Mouse (Mus musculus) kidney, adult 2 months (tissue): ENCODE data around the gene Gck. TPM values are rescaled to one million over a fixed set of nuclear protein-coding genes. Genes with fewer than 3 reads are reported as not detected.

Experiments
- DNase-seq: peaks from one replicate; pipeline ENCODE4 v3.0.0; 2021
- H3K27ac ChIP-seq: fragments of 200-500 bp; 2 replicates; pipeline ENCODE4 v1.5.1; 2012; ENCODE audit warnings: low read depth, low read length, control low read depth, inconsistent platforms; ENCODE audit not compliant: insufficient read depth
- H3K27me3 ChIP-seq: fragments of 200-500 bp; replicated peaks from 2 replicates; pipeline ENCODE4 v1.6.1; 2012; ENCODE audit warnings: mild to moderate bottlenecking, moderate library complexity, low read length, inconsistent platforms; ENCODE audit not compliant: control insufficient read depth, insufficient read depth
- H3K36me3 ChIP-seq: fragments of 200-500 bp; 2 replicates; pipeline ENCODE4 v1.6.1; 2012; ENCODE audit warnings: mild to moderate bottlenecking, moderate library complexity, low read length, inconsistent platforms; ENCODE audit not compliant: control insufficient read depth, insufficient read depth
- H3K4me1 ChIP-seq: fragments of 200-500 bp; 2 replicates; pipeline ENCODE4 v1.6.1; 2011; ENCODE audit warnings: low read length; ENCODE audit not compliant: control insufficient read depth, insufficient read depth
- H3K4me3 ChIP-seq: fragments of 200-500 bp; 2 replicates; pipeline ENCODE4 v1.5.1; 2011; ENCODE audit warnings: mild to moderate bottlenecking, low read depth, low read length, control low read depth; ENCODE audit not compliant: insufficient read depth
- CTCF ChIP-seq: fragments of 200-500 bp; conservative IDR thresholded peaks from 2 replicates; pipeline ENCODE4 v1.5.1; 2011; ENCODE audit warnings: low read depth, mild to moderate bottlenecking, control low read depth, low read length, moderate library complexity, mixed read lengths; ENCODE audit not compliant: insufficient read depth, insufficient read length
- POLR2A ChIP-seq: fragments of 200-500 bp; IDR thresholded peaks from one replicate; pipeline ENCODE4 v1.6.1; 2011; ENCODE audit warnings: low read depth, low read length, control low read depth
- WGBS: fragments of 180-500 bp; shearing (Covaris S2); methylation state at CpG from one replicate; pipeline ENCODE4 v1.1.7; 2018; 5-methylcytosine and 5-hydroxymethylcytosine counted together
- polyA plus RNA-seq: library from polyadenylated mRNA; depleted of rRNA; stranded (reverse); fragments of >200 nt; gene quantifications from 2 replicates; pipeline ENCODE4 v1.2.3, GENCODE M21; 2012

Gene Gck
- polyA plus RNA-seq, 1 experiment = 0.16 TPM

DNA sequence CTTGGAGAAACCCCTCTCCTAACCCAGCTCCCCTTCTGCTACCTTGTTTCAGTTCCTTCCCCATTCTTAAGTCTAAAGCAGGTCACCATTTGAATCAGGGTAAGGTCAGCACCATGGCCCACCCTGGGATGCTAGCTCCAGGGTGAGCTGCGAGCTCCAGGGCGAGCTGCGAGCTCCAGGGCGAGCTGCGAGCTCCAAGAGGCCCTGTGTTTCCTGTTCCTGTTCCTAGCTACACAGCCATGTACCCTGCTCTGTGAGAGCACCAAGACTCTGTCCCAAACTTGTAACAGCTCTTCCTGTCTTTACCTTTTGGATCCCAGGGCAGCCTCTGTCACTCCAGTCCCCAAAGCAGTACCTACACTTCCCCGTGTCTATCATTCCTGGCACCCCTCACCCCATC, 24.2 kb upstream of the Gck start:
- H3K36me3 ChIP-seq = no peaks in the 10 kb centered on the region
- H3K27me3 ChIP-seq = no peaks in the 10 kb centered on the region
- no peak overlapping the region for H3K4me3 ChIP-seq
- H3K27ac ChIP-seq = no peak overlapping the region
- no peaks in the 10 kb centered on the region for H3K4me1 ChIP-seq
- DNase-seq = no peak
- TF ChIP-seq CTCF (no peak), POLR2A (no peak)
- 69% methylated on average over 6 of the region's 6 CpGs for WGBS

DNA sequence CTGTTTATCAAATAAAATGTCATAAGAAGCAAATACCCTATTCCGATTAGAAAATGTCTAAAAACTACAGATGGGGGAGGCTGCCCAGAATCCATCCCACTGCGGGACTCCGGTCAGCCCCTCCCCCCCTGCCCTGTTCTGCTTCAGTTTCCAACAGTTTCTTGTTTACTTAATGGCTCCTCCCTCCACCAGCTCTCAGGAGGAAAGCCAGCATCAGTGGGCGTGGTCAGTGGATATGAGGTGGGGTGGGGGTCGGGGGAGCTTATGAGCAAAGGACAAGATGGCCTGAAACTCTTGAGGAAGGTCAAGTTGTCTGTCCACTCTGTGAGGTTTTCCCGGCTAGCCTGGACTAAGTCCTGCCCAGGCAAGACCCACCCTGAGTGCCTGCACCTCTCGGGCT, 23.3 kb upstream of the Gck start:
- Histone ChIP-seq H3K4me1 (no peaks in the 10 kb centered on the region), H3K27ac (no peak overlapping the region), H3K36me3 (no peaks in the 10 kb centered on the region), H3K27me3 (no peaks in the 10 kb centered on the region), H3K4me3 (no peak overlapping the region)
- no peak for TF ChIP-seq CTCF
- TF ChIP-seq POLR2A = no peak
- WGBS = 35% methylated on average over 7 of the region's 7 CpGs
- DNase-seq = no peak

DNA sequence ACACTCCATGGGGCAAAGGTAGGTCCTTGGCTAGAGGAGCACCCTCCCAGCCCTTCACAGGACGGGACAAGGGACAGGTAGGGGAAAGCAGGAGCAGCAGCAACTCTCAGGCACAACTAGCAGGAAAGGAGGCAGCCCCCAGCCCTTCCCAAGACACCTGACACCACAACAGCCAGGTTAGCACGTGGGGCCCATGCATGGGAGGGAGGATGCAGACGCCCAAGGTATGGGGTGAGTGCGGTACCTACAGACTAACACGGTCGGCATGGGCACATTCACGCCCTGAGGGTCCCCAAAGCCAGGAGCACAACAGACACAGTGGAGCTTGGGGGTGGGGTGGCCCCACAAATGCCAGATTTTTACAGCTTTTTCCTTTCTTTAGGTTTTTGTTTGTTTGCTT, 21.3 kb upstream of the Gck start:
- TF ChIP-seq POLR2A (no peak), CTCF (no peak)
- Histone ChIP-seq H3K4me1 (no peaks in the 10 kb centered on the region), H3K27ac (no peak overlapping the region), H3K36me3 (no peaks in the 10 kb centered on the region), H3K27me3 (no peaks in the 10 kb centered on the region), H3K4me3 (no peak overlapping the region)
- WGBS = 64% methylated on average over 7 of the region's 7 CpGs
- no peak for DNase-seq

GRCm38 (mm10) chr11:5968223-5968622, 18.3 kb upstream of the Gck start:
- H3K4me3 ChIP-seq = no peak overlapping the region
- H3K36me3 ChIP-seq = no peaks in the 10 kb centered on the region
- H3K27ac ChIP-seq = no peak overlapping the region
- no peaks in the 10 kb centered on the region for H3K4me1 ChIP-seq
- H3K27me3 ChIP-seq = no peaks in the 10 kb centered on the region
- WGBS = 66% methylated on average over 6 of the region's 6 CpGs
- no peak for DNase-seq
- TF ChIP-seq CTCF (no peak), POLR2A (no peak)

DNA sequence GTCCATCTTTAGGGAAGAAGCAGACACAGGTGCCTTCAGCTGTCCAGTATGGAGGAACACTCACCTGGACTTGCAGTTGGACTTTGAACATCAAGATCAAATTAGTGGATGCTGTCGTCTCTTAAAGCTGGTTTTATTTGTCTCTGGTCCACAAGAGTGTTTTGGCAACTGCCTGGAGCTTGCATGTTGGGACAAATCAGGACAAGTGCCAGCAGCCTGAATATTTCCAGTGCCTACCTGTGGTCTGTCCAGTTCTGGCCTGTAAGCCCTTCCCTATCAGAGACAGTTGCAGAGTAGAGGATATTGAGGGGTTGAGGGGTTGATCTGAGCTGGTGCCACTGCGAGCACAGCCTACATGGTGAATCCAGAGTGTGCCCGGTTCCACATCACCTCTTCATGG, 16.9 kb upstream of the Gck start:
- H3K4me3 ChIP-seq = no peak overlapping the region
- H3K27ac ChIP-seq = no peak overlapping the region
- TF ChIP-seq CTCF = no peak
- no peak for TF ChIP-seq POLR2A
- H3K27me3 ChIP-seq = no peaks in the 10 kb centered on the region
- H3K36me3 ChIP-seq = 0 out of 2 replicates have a peak, but pooled peaks cover 1% of the 10 kb centered on the region
- H3K4me1 ChIP-seq = no peaks in the 10 kb centered on the region
- no peak for DNase-seq
- WGBS = 69% methylated on average over 3 of the region's 3 CpGs

- Histone ChIP-seq H3K36me3 (0 out of 2 replicates have a peak, but pooled peaks cover 1% of the 10 kb centered on the region), H3K4me1 (no peaks in the 10 kb centered on the region), H3K27me3 (no peaks in the 10 kb centered on the region), H3K27ac (no peak overlapping the region), H3K4me3 (no peak overlapping the region)
- TF ChIP-seq POLR2A = no peak
- TF ChIP-seq CTCF = no peak
- no peak for DNase-seq
- 89% methylated on average over 11 of the region's 11 CpGs for WGBS
These were observed 16.0 kb upstream of the Gck start for GRCm38 (mm10) chr11:5965865-5966264.

GRCm38 (mm10) chr11:5960051-5960450, 10.2 kb upstream of the Gck start:
- Histone ChIP-seq H3K36me3 (0 out of 2 replicates have a peak, but pooled peaks cover 1% of the 10 kb centered on the region), H3K4me1 (peaks cover 2% of the 10 kb centered on the region; the same call in 1 of the 2 replicates), H3K27ac (no peak overlapping the region), H3K27me3 (no peaks in the 10 kb centered on the region), H3K4me3 (no peak overlapping the region)
- DNase-seq = no peak
- no peak for TF ChIP-seq POLR2A
- no peak for TF ChIP-seq CTCF
- 67% methylated on average over 2 of the region's 2 CpGs for WGBS
